Mouse (Mus musculus): ENCODE results near the gene Scaper.

Scaper gene

DNA sequence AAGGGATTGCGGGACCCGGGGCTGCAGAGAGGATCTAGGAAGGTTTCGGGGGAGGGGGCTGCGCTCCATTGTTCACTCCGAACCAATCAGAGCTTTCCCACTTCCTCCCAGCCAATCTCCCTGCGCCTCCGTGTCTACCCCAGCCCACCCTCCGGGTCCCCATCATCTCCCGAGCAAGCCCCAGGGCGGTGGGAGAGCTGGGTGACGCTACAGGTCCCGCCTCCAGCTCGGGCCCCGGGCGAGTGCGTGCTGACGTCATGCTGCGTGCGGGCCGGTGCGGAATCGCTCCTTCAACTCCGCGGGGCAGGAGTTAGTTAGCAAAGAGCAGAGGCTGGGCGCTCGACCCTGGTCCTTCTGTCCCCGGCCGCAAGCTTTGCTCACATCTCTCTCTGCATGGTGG lies 397.0 kb downstream of the Scaper start:
- DNase-seq (ENCODE audit: low read depth), result peak; percentile 81

DNA sequence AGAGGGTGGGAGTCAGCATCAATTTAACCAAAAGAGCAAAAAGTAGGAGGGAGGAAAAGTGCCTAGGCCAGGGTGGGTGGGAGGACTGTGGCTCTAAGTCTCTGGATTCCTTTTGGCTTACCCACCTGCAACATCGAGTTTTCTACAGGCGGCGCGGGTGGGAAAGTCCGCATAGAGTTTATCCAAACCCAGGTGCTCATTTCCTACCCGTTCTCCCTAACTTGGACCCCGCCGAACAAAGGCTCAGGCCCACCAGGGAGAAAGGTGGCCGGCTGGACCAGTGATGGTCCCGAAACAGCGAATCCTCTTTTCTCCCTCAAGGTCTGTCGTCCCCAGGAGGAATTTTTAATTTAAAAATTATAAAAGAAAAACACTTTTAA lies 397.5 kb downstream of the Scaper start:
- peak; percentile 41 for DNase-seq (ENCODE audit: low read depth)

- peak; percentile 40 for DNase-seq (ENCODE audit: low read depth)
Measured at GRCm38 (mm10) chr9:55539661-55540390, 398.1 kb downstream of the Scaper start.

- DNase-seq (ENCODE audit: low read depth), result no peak
Measured at GRCm38 (mm10) chr9:55539006-55539405, 398.9 kb downstream of the Scaper start.

GRCm38 (mm10) chr9:55538377-55538776 lies 399.5 kb downstream of the Scaper start, which contains the start of gene Isl2:
Gene Isl2, plus strand, starts transcription at chr9:55538672.
- DNase-seq (ENCODE audit: low read depth), result peak; percentile 14

- DNase-seq (ENCODE audit: low read depth), result peak; percentile 69
Measured at GRCm38 (mm10) chr9:55535907-55536306, 402.0 kb downstream of the Scaper start.

GRCm38 (mm10) chr9:55525716-55526115 lies 412.2 kb downstream of the Scaper start:
- peak; percentile 61 for DNase-seq (ENCODE audit: low read depth)

DNA sequence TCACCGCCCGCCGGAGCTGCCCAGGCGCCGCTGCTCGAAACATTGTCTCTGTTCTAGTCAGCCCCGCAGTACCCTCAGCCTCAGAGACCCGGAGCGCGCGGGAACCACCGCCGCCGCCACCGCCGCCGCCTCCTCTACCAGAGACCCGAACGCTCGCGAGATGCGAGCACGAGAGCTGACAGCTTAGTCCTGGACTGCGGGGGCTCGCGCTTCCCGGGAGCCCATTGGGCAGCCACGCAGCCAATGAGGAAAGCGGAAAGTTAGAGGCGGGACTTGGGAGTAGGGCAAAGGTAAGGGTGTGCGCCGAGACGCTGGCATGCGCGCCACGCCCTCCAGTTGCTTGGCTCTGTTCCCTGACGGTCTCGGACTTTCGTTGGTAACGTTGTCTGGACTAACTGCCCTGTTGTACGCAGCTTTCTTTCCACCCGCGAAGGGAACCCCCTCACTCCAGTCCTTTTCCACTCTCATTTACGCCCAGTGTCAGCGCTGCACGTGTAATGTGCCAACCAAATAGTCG lies 425.8 kb downstream of the Scaper start, which contains the start of gene Etfa:
Gene Etfa (minus strand): TSS at position 217 of the 517 bp plus-strand sequence.
- peak; percentile 97 for DNase-seq (ENCODE audit: low read depth)

- DNase-seq (ENCODE audit: low read depth), result peak; percentile 75
Measured at GRCm38 (mm10) chr9:55511521-55511993, 426.4 kb downstream of the Scaper start.

DNA sequence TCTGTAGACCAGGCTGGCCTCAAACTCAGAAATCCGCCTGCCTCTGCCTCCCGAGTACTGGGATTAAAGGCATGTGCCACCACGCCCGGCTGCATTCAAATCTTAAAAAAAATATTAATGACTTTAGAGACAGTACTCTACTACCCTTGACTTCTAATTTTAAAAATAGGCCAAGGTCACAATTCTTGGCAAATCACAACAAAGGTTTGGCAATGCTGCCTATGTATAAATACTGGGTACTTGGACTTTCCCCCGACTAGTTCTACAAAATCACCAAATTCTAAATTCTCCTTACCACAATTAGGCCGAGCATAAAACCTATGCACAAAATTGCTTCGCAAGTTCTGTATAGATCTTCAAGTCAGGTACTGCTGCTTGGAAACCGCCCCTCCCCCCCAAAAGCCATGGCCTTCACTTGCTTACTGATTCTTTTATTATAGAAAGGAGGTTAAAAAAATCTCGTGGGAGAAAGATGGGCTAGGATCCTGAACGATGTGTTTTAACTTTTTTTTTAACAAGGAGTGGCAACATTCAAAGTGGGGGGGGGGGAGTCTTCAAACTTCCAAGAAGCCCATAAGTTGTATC lies 427.2 kb downstream of the Scaper start:
- peak; percentile 31 for DNase-seq (ENCODE audit: low read depth)

- DNase-seq (ENCODE audit: low read depth), result no peak
Measured at GRCm38 (mm10) chr9:55509731-55510130, 428.2 kb downstream of the Scaper start.

DNA sequence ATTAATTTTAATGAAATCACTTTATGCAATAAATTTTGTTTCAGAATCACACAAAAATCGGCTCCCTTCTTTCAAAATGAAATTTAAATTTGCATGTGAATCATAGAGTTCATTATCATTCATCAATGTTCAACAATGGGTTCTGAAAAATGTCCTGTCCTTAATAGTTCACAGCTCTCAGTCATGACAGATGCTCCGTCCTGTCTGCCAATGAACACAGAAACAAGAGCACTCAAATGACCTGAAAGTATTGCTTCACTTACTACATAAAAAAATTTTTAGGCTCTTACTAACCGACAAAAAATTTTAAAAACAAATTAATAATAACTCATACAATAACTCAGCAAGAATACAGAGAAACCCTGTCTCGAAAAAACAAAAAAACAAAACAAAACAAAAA lies 429.2 kb downstream of the Scaper start:
- no peak for DNase-seq (ENCODE audit: low read depth)

GRCm38 (mm10) chr9:55507922-55508321 lies 430.0 kb downstream of the Scaper start:
- DNase-seq (ENCODE audit: low read depth), result no peak

Measured in induced T-regulatory cell, adult 2 months (primary cell).